Mouse (Mus musculus) limb, embryonic 10.5 days (tissue): ENCODE measurements around the gene S1pr2. TPM values are rescaled to one million over a fixed set of nuclear protein-coding genes. Genes with fewer than 3 reads are reported as not detected.
"Not testable (repeated sequence)": the region's sequence is repeated elsewhere in the genome, so short reads cannot be mapped to it uniquely, and the experiment has no call there.

ENCODE experiments used
- DNase-seq: peaks from one replicate; pipeline ENCODE4 v3.0.0-alpha.2; 2017; ENCODE audit warnings: low spot score
- H3K27ac ChIP-seq: fragments of 300-500 bp; sonication (generic); 2 replicates; pipeline ENCODE4 v1.5.1; 2016; ENCODE audit warnings: mild to moderate bottlenecking
- H3K27me3 ChIP-seq: fragments of 300-500 bp; sonication (generic); 2 replicates; pipeline ENCODE4 v1.6.1; 2016; ENCODE audit warnings: low read depth, mild to moderate bottlenecking; ENCODE audit not compliant: poor library complexity, severe bottlenecking
- H3K36me3 ChIP-seq: fragments of 300-500 bp; sonication (generic); 2 replicates; pipeline ENCODE4 v1.6.1; 2016; ENCODE audit warnings: mild to moderate bottlenecking, moderate library complexity
- H3K4me1 ChIP-seq: fragments of 300-500 bp; sonication (generic); 2 replicates; pipeline ENCODE4 v1.6.1; 2016
- H3K4me3 ChIP-seq: fragments of 300-500 bp; sonication (generic); 2 replicates; pipeline ENCODE4 v1.5.1; 2016; ENCODE audit warnings: mild to moderate bottlenecking, moderate library complexity
- H3K9me3 ChIP-seq: fragments of 300-500 bp; sonication (generic); replicated peaks from 2 replicates; pipeline ENCODE4 v1.6.1; 2016; ENCODE audit warnings: mild to moderate bottlenecking
- WGBS: fragments of 180-500 bp; shearing (Covaris S2); methylation state at CpG from one replicate; pipeline ENCODE4 v1.1.7; 2016; 5-methylcytosine and 5-hydroxymethylcytosine counted together
- polyA plus RNA-seq: library from polyadenylated mRNA; unstranded; fragments of >200 nt; fragmentation: Nextera tagmentation; extraction: Ambion mirVana; gene quantifications from 2 replicates; pipeline ENCODE4 v1.2.1, GENCODE M21; 2016

S1pr2 gene
- polyA plus RNA-seq, 1 experiment from 2014 or later = 53.7 TPM

- Histone ChIP-seq H3K36me3 (peaks cover 27% of the 10 kb centered on the region), H3K4me1 (peaks cover 19% of the 10 kb centered on the region), H3K4me3 (no peak overlapping the region), H3K27me3 (peaks cover 49% of the 10 kb centered on the region), H3K27ac (no peak overlapping the region), H3K9me3 (no peaks in the 10 kb centered on the region)
- DNase-seq = no peak
- WGBS = 75% methylated on average over 5 of the region's 5 CpGs
Measured at GRCm38 (mm10) chr9:21011846-21012312, 35.3 kb upstream of the S1pr2 start.

DNA sequence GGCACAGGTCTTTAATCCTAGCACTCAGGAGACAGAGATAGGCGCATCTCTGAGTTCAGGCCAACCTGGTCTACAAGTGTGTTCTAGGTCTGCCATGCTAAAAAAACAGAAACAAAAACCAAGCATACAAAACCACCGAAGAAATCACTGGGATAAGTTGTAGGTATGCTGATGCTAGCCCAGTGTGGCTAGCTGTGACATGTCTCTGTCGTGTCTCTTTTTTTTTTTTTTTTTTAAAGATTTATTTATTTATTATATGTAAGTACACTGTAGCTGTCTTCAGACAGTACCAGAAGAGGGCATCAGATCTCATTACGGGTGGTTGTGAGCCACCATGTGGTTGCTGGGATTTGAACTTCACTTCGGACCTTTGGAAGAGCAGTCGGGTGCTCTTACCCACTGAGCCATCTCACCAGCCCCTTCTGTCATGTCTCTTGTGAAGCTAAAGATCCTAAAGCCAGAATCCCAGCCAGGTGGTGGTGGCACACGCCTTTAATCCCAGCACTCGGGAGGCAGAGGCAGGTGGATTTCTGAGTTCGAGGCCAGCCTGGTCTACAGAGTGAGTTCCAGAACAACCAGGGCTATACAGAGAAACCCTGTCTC, 34.5 kb upstream of the S1pr2 start:
- H3K9me3 ChIP-seq, H3K4me3 ChIP-seq, DNase-seq, H3K27ac ChIP-seq: not testable (repeated sequence)
- Histone ChIP-seq H3K36me3 (peaks cover 34% of the 10 kb centered on the region), H3K4me1 (peaks cover 19% of the 10 kb centered on the region), H3K27me3 (peaks cover 41% of the 10 kb centered on the region)
- 73% methylated on average over 9 of the region's 9 CpGs for WGBS

DNA sequence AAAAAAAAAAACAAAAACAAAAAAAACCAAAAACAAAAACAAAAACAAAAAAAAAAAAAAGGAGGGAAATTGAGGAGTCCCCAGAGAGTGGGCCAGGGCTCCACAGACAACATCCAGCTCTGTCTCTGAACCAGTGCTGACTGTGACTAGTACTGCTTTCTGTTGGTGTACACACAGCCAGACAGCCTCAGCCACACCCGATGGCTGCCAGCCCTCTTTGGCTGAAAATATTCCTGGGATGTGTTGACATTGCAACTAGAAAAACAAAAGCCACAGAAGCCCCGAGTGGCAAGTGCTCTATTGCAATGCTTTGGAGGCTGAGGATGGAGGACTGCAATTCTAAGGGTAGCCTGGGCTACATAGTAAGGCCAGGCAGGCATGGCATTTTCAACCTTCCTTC, 33.8 kb upstream of the S1pr2 start:
- 83% methylated on average over 2 of the region's 2 CpGs for WGBS
- Histone ChIP-seq H3K9me3 (no peaks in the 10 kb centered on the region), H3K27me3 (peaks cover 34% of the 10 kb centered on the region), H3K36me3 (peaks cover 41% of the 10 kb centered on the region), H3K4me3 (no peak overlapping the region), H3K27ac (no peak overlapping the region), H3K4me1 (peaks cover 12% of the 10 kb centered on the region)
- no peak for DNase-seq

GRCm38 (mm10) chr9:21008007-21008406, 31.4 kb upstream of the S1pr2 start:
- Histone ChIP-seq H3K4me1 (peaks cover 11% of the 10 kb centered on the region), H3K36me3 (peaks cover 53% of the 10 kb centered on the region)
- 82% methylated on average over 7 of the region's 7 CpGs for WGBS

GRCm38 (mm10) chr9:21007313-21007952, 30.9 kb upstream of the S1pr2 start:
- WGBS = 92% methylated on average over 10 of the region's 10 CpGs
- H3K36me3 ChIP-seq = peaks cover 53% of the 10 kb centered on the region

More at GRCm38 (mm10) chr9:21008007-21008406, 31.4 kb upstream of the S1pr2 start:
- H3K9me3 ChIP-seq = no peaks in the 10 kb centered on the region
- no peak for DNase-seq
- no peak overlapping the region for H3K4me3 ChIP-seq
- 0 out of 2 replicates have a peak, but pooled peaks cover 12% of the 10 kb centered on the region for H3K27me3 ChIP-seq
- H3K27ac ChIP-seq = no peak overlapping the region

GRCm38 (mm10) chr9:21002627-21003551, 26.3 kb upstream of the S1pr2 start, which contains the start of gene Mrpl4:
Mrpl4 (plus strand) TSS chr9:21002738.
- peak within 1 kb of the TSS; percentile 89 for H3K27ac ChIP-seq
- peak within 1 kb of the TSS; percentile 87 for H3K4me3 ChIP-seq
- H3K27me3 ChIP-seq = no peaks in the 10 kb centered on the region
- peaks cover 36% of the 10 kb centered on the region for H3K36me3 ChIP-seq
- DNase-seq = peak; percentile 96
- no peaks in the 10 kb centered on the region for H3K9me3 ChIP-seq
- WGBS = under 1% methylated on average over 72 of the region's 72 CpGs
- peaks cover 8% of the 10 kb centered on the region for H3K4me1 ChIP-seq

More at GRCm38 (mm10) chr9:21007313-21007952, 30.9 kb upstream of the S1pr2 start:
- no peak overlapping the region for H3K27ac ChIP-seq
- no peaks in the 10 kb centered on the region for H3K9me3 ChIP-seq
- H3K4me3 ChIP-seq = no peak overlapping the region
- no peak for DNase-seq
- H3K27me3 ChIP-seq = 0 out of 2 replicates have a peak, but pooled peaks cover 7% of the 10 kb centered on the region
- peaks cover 11% of the 10 kb centered on the region for H3K4me1 ChIP-seq

DNA sequence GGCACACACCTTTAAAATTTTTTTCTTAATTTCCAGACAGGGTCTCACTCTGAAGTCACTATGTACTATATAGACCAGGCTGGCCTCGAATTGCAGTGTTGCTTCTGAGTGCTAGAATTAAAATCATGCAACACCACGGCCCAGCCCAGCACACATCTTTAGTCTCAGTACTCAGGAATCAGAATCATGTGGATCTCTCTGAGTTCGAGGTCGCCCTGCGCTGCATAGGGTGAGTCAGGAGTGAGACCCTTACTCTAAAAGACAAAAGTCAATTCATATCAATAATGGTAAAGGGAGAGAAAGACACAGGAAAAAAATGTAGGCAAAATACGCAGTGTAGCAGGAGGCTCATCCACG, 25.7 kb upstream of the S1pr2 start:
- WGBS = 15% methylated on average over 7 of the region's 7 CpGs
- Histone ChIP-seq H3K4me3 (peak overlapping the region; percentile 87), H3K9me3 (no peaks in the 10 kb centered on the region), H3K36me3 (peaks cover 30% of the 10 kb centered on the region), H3K4me1 (peaks cover 8% of the 10 kb centered on the region), H3K27me3 (no peaks in the 10 kb centered on the region), H3K27ac (peak overlapping the region; percentile 89)
- DNase-seq = no peak

DNA sequence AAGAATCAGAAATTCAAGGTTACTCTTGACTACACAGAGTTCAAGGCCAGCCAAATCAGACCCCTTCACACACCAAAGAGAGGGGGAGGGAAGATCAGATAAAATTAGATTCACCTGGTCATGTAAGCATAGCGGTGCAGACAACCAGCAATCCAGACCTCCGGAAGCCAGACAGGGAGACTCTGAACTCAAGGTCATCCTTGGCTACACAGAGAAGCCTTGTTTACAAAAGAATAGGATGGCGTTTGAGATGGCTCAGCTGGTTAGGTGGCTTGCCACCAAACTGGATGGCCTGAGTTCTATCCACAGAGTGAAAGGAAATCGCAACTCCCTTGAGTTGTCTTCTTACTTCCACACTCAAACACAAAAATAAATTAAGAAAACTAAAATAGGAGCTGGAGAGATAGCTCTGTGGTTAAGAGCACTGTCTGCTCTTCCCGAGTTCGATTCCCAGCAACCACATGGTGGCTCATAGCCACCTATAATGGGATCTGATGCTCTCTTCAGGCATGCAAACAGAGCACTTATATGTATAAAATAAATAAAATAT, 25.1 kb upstream of the S1pr2 start:
- H3K4me1 ChIP-seq = peaks cover 8% of the 10 kb centered on the region
- H3K4me3 ChIP-seq = no peak overlapping the region
- no peak for DNase-seq
- no peaks in the 10 kb centered on the region for H3K27me3 ChIP-seq
- WGBS = 76% methylated on average over 6 of the region's 6 CpGs
- peaks cover 25% of the 10 kb centered on the region for H3K36me3 ChIP-seq
- no peaks in the 10 kb centered on the region for H3K9me3 ChIP-seq
- no peak overlapping the region for H3K27ac ChIP-seq

- Histone ChIP-seq H3K36me3 (peaks cover 16% of the 10 kb centered on the region), H3K4me1 (peaks cover 8% of the 10 kb centered on the region), H3K27ac (no peak overlapping the region), H3K27me3 (no peaks in the 10 kb centered on the region), H3K4me3 (no peak overlapping the region), H3K9me3 (no peaks in the 10 kb centered on the region)
- DNase-seq = no peak
Measured at GRCm38 (mm10) chr9:21000811-21001210, 24.2 kb upstream of the S1pr2 start.

DNA sequence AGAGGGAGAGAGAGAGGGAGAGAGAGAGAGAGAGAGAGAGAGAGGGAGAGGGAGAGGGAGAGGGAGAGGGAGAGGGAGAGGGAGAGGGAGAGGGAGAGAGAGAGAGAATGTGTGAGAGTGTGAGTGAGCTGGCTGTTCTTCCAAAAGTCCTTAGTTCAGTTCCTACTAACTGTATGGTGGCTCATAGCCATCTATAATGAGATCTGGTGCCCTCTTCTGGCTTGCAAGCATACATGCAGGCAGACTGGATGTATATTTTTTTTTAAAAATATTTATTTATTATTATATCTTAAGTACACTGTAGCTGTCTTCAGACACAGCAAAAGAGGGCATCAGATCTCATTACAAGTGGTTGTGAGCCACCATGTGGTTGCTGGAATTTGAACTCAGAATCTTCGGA, 21.8 kb upstream of the S1pr2 start:
- 81% methylated on average over 1 of the region's 1 CpGs for WGBS
- DNase-seq = not testable (repeated sequence)

DNA sequence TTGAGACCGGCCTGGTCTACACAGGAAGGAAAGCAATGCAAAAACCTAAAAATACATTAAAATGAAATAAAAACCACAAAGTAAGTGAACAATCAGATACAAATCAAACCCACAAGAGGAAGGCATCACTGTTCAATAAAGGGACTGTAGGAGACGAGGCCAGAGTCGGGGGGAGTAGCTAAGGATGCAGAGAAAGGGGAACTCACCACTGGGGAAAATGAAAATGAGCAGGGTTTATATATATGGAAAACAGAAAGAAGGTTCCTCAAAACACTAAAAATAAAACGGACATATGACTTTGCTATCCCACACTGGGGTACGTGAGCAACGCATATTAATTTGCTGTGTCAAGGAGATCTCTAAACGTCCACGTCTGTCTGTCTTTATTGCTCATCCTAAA, 20.5 kb upstream of the S1pr2 start:
- 92% methylated on average over 8 of the region's 8 CpGs for WGBS
- Histone ChIP-seq H3K9me3 (no peaks in the 10 kb centered on the region), H3K27me3 (no peaks in the 10 kb centered on the region), H3K4me3 (no peak overlapping the region), H3K36me3 (no peaks in the 10 kb centered on the region), H3K27ac (no peak overlapping the region), H3K4me1 (0 out of 2 replicates have a peak, but pooled peaks cover 5% of the 10 kb centered on the region)
- DNase-seq = no peak

More for the DNA sequence above, 21.8 kb upstream of the S1pr2 start:
- not testable (repeated sequence) for H3K4me1 ChIP-seq, H3K9me3 ChIP-seq, H3K36me3 ChIP-seq, H3K4me3 ChIP-seq, H3K27me3 ChIP-seq, H3K27ac ChIP-seq

DNA sequence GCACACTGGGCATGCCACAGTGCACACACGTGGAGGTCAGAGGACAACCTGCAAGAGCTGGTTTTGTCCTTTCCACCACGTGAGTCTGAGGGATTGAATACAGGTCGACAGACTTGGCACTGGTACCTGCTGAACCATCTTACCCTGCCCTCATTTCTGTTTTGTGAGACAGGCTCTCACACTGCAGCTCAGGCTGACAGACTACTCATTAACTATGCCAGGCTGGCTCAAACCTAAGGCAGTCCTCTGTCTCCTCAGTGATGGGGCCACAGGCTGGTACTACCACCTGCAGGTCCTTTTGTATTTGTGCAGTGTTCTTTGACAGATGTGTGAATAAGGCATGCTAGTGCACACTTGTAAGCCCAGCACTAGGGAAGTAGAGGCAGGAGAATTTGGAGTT, 18.5 kb upstream of the S1pr2 start:
- H3K36me3 ChIP-seq = no peaks in the 10 kb centered on the region
- DNase-seq = no peak
- WGBS = 69% methylated on average over 3 of the region's 3 CpGs
- H3K27ac ChIP-seq = no peak overlapping the region
- H3K9me3 ChIP-seq = no peaks in the 10 kb centered on the region
- no peaks in the 10 kb centered on the region for H3K27me3 ChIP-seq
- peaks cover 12% of the 10 kb centered on the region for H3K4me1 ChIP-seq
- no peak overlapping the region for H3K4me3 ChIP-seq
